Mouse (Mus musculus) heart, postnatal 0 days (tissue): ENCODE data around the gene Tmem104. TPM values are rescaled to one million over a fixed set of nuclear protein-coding genes. Genes with fewer than 3 reads are reported as not detected.

ENCODE experiments used
- ATAC-seq: fragments of 200-750 bp; cut with Nextera tagmentation; 2 replicates; pipeline ENCODE4 v1.8.0; 2017; ENCODE audit warnings: low read depth, moderate number of reproducible peaks, moderate library complexity; ENCODE audit not compliant: insufficient read depth
- DNase-seq: peaks from one replicate; pipeline ENCODE4 v3.0.0-alpha.2; 2016; ENCODE audit warnings: low spot score
- H3K27ac ChIP-seq: fragments of 300-500 bp; sonication (generic); 2 replicates; pipeline ENCODE4 v1.5.1; 2014; ENCODE audit warnings: low read depth, mild to moderate bottlenecking
- H3K27me3 ChIP-seq: fragments of 300-500 bp; sonication (generic); 2 replicates; pipeline ENCODE4 v1.6.1; 2014; ENCODE audit warnings: low read length, mixed read lengths; ENCODE audit not compliant: control insufficient read depth, insufficient read depth
- H3K36me3 ChIP-seq: fragments of 300-500 bp; sonication (generic); replicated peaks from 2 replicates; pipeline ENCODE4 v1.6.1; 2014; ENCODE audit warnings: low read length, mixed read lengths; ENCODE audit not compliant: control insufficient read depth, insufficient read depth
- H3K4me1 ChIP-seq: fragments of 300-500 bp; sonication (generic); 2 replicates; pipeline ENCODE4 v1.6.1; 2014; ENCODE audit warnings: antibody characterized with exemption; ENCODE audit not compliant: control insufficient read depth, insufficient read depth
- H3K4me2 ChIP-seq: fragments of 300-500 bp; sonication (generic); 2 replicates; pipeline ENCODE4 v1.6.1; 2014; ENCODE audit warnings: low read depth, mild to moderate bottlenecking, low read length, moderate library complexity
- H3K4me3 ChIP-seq: fragments of 300-500 bp; sonication (generic); 2 replicates; pipeline ENCODE4 v1.5.1; 2014; ENCODE audit warnings: low read depth, low read length
- H3K9ac ChIP-seq: fragments of 300-500 bp; sonication (generic); replicated peaks from 2 replicates; pipeline ENCODE4 v1.6.1; 2014; ENCODE audit warnings: low read depth, low read length, mixed read lengths
- H3K9me3 ChIP-seq: fragments of 300-500 bp; sonication (generic); replicated peaks from 2 replicates; pipeline ENCODE4 v1.6.1; 2016; ENCODE audit warnings: low read length; ENCODE audit not compliant: control insufficient read depth
- CTCF ChIP-seq: IDR thresholded peaks from 2 replicates; pipeline ENCODE4 v1.5.1; 2016; ENCODE audit warnings: antibody characterized with exemption, control low read depth, low read depth
- EP300 ChIP-seq: IDR thresholded peaks from 2 replicates; pipeline ENCODE4 v1.6.1; 2016; ENCODE audit warnings: antibody characterized with exemption, low read depth
- WGBS: fragments of 180-500 bp; shearing (Covaris S2); extraction: QIAGEN DNeasy Blood & Tissue Kit; methylation state at CpG from one replicate; pipeline ENCODE4 v1.1.7; 2014; 5-methylcytosine and 5-hydroxymethylcytosine counted together
- polyA plus RNA-seq: library from polyadenylated mRNA; unstranded; fragments of >200 nt; fragmentation: Nextera tagmentation; extraction: Ambion mirVana; gene quantifications from 2 replicates; pipeline ENCODE4 v1.2.1, GENCODE M21; 2015
- total RNA-seq: library from RNA; depleted of rRNA; stranded (reverse); fragments of >200 nt; gene quantifications from 2 replicates; pipeline ENCODE4 v1.2.3, GENCODE M21; 2014; ENCODE audit warnings: low replicate concordance

Gene Tmem104
- total and polyA plus RNA-seq, 2 experiments from 2014 or later = 4.1 to 6.4 TPM

- ATAC-seq (no peak), DNase-seq (no peak)
- Histone ChIP-seq H3K27me3 (0 out of 2 replicates have a peak, but pooled peaks cover 5% of the 10 kb centered on the region), H3K9me3 (no peaks in the 10 kb centered on the region), H3K4me3 (no peak overlapping the region), H3K9ac (no peak overlapping the region), H3K36me3 (no peaks in the 10 kb centered on the region), H3K4me2 (no peak overlapping the region), H3K27ac (no peak overlapping the region), H3K4me1 (peaks cover 11% of the 10 kb centered on the region)
- TF ChIP-seq CTCF (no peak), EP300 (no peak)
- WGBS = 56% methylated on average over 10 of the region's 10 CpGs
These were observed 9.6 kb upstream of the Tmem104 start for GRCm38 (mm10) chr11:115177559-115178195.

GRCm38 (mm10) chr11:115178766-115179165, 8.5 kb upstream of the Tmem104 start:
- Histone ChIP-seq H3K9ac (no peak overlapping the region), H3K4me2 (no peak overlapping the region), H3K36me3 (no peaks in the 10 kb centered on the region), H3K9me3 (no peaks in the 10 kb centered on the region), H3K27ac (no peak overlapping the region), H3K27me3 (0 out of 2 replicates have a peak, but pooled peaks cover 4% of the 10 kb centered on the region), H3K4me1 (0 out of 2 replicates have a peak, but pooled peaks cover 3% of the 10 kb centered on the region), H3K4me3 (no peak overlapping the region)
- WGBS = 79% methylated on average over 2 of the region's 2 CpGs
- TF ChIP-seq CTCF = no peak
- no peak for TF ChIP-seq EP300
- no peak for ATAC-seq
- DNase-seq = no peak

DNA sequence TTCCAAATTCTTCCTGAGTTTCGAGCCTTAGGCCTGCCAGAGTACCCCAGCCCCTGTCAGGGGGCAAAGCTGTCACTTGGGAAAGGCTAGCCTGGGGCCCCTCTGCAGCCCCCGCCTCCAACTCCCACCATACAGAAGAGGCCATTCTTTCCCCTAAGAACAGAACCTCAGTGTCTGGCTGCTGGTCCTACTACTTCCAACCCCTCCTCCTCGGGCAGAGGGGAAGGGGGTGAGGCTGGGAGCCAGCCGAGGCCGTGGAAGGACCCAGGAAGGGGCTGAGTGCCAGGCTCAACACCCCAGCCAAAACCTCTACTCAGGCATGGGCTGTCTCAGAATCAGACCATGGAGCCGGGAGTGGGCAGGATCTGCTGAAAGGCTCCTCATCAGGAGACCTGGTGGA, 8.1 kb upstream of the Tmem104 start:
- H3K9me3 ChIP-seq = no peaks in the 10 kb centered on the region
- ATAC-seq (no peak), DNase-seq (no peak)
- 64% methylated on average over 6 of the region's 6 CpGs for WGBS
- no peaks in the 10 kb centered on the region for H3K4me1 ChIP-seq
- TF ChIP-seq EP300 = no peak
- TF ChIP-seq CTCF = no peak
- no peak overlapping the region for H3K27ac ChIP-seq
- no peak overlapping the region for H3K4me3 ChIP-seq
- H3K36me3 ChIP-seq = no peaks in the 10 kb centered on the region
- H3K27me3 ChIP-seq = no peaks in the 10 kb centered on the region
- H3K4me2 ChIP-seq = no peak overlapping the region
- H3K9ac ChIP-seq = no peak overlapping the region

DNA sequence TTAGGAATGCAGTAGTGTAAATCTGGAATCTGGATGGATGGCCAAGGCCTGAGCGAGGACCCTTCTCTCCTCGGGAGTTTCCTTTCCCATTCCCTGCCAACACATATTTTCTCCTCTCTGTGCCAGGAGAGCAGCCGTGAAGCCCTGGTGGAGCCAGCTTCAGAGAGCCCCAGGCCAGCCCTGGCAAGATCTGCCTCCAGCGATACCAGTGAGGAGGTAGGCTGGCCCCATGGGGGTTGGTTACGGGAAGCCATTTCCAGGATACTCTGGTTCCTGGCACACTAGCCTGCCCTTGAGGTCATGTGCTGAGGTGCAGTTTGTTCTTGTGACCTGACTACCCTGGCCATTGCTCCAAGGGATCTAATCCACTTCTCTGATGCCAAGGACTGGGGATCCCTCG, 7.4 kb upstream of the Tmem104 start:
- Histone ChIP-seq H3K4me1 (no peaks in the 10 kb centered on the region), H3K4me3 (no peak overlapping the region)
- ATAC-seq = no peak

DNA sequence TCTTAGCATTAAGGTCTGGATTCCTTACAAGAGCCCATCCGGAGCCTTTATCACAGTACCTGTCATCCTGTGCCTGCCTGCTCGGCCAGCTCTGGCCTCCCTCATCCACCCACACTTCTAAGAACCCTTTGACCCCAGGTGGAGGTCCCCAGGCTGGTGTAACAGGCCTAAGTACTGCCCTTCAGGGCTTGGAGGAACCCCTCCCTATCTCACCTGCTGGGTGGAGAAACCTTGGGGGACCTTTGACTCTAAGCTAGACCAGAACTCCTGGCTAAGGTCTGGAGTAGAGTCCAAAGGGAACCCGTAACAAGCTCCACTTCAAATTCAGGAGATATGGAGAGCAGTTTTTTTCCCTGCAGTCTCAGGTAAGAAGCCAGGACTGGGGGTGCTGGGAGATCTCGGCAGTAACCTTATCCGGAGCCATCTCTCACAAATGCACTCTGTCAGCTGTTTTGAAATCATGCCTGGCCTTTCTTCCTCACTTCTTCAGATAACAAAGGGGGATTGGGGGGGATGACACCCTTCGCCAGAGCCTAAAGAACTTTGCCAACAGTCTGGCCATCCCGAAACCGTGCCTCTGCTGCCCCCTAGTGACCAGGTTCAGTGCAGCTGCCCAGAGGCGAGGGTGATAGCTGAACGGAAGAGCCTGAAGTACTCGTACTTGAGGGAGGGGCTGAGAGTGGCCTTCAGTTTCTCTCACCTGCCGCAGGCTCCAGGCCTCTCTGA, 5.2 kb upstream of the Tmem104 start:
- H3K4me3 ChIP-seq = no peak overlapping the region
- no peak overlapping the region for H3K9ac ChIP-seq
- H3K4me2 ChIP-seq = no peak overlapping the region
- 21% methylated on average over 12 of the region's 12 CpGs for WGBS
- ATAC-seq = no peak
- H3K4me1 ChIP-seq = peaks cover 4% of the 10 kb centered on the region; the same call in 1 of the 2 replicates
- no peak overlapping the region for H3K27ac ChIP-seq
- H3K27me3 ChIP-seq = no peaks in the 10 kb centered on the region
- H3K9me3 ChIP-seq = no peaks in the 10 kb centered on the region
- TF ChIP-seq EP300 (no peak), CTCF (peak; percentile 88)
- DNase-seq = peak; percentile 49
- no peaks in the 10 kb centered on the region for H3K36me3 ChIP-seq

More for the DNA sequence above, 7.4 kb upstream of the Tmem104 start:
- 78% methylated on average over 6 of the region's 6 CpGs for WGBS
- no peaks in the 10 kb centered on the region for H3K9me3 ChIP-seq
- H3K27me3 ChIP-seq = no peaks in the 10 kb centered on the region
- H3K27ac ChIP-seq = no peak overlapping the region
- H3K4me2 ChIP-seq = no peak overlapping the region
- no peak for TF ChIP-seq CTCF
- no peak for TF ChIP-seq EP300
- H3K36me3 ChIP-seq = no peaks in the 10 kb centered on the region
- no peak overlapping the region for H3K9ac ChIP-seq
- DNase-seq = no peak
